Mouse (Mus musculus) kidney, adult 18-20 months (tissue): ENCODE measurements around the gene Tpra1.

Experiments
- DNase-seq: peaks from one replicate; pipeline ENCODE4 v3.0.0; 2021

Gene Tpra1

GRCm38 (mm10) chr6:88893559-88893958 is 8.5 kb upstream of the Tpra1 start:
- peak; percentile 69 for DNase-seq

- no peak for DNase-seq
Observed at GRCm38 (mm10) chr6:88895943-88896342, 6.1 kb upstream of the Tpra1 start.

GRCm38 (mm10) chr6:88897246-88897645 is 4.8 kb upstream of the Tpra1 start:
- DNase-seq: no peak

GRCm38 (mm10) chr6:88898534-88899048 is 3.5 kb upstream of the Tpra1 start, which contains the start of gene Mcm2:
Gene Mcm2, minus strand, starts transcription at chr6:88898780.
- DNase-seq: peak; percentile 96

- no peak for DNase-seq
Observed at GRCm38 (mm10) chr6:88899086-88899485, 3.0 kb upstream of the Tpra1 start.

- no peak for DNase-seq
Observed at GRCm38 (mm10) chr6:88899628-88900027, 2.4 kb upstream of the Tpra1 start.

- no peak for DNase-seq
Observed at GRCm38 (mm10) chr6:88901471-88901870, 580 bp upstream of the Tpra1 start.

- DNase-seq: no peak
Observed at GRCm38 (mm10) chr6:88903708-88904107, 1.7 kb downstream of the Tpra1 start.

GRCm38 (mm10) chr6:88904456-88904974 is 2.5 kb downstream of the Tpra1 start:
- no peak for DNase-seq

GRCm38 (mm10) chr6:88905042-88905441 is 3.0 kb downstream of the Tpra1 start:
- DNase-seq: peak; percentile 33

GRCm38 (mm10) chr6:88906369-88907108 is 4.5 kb downstream of the Tpra1 start:
- peak; percentile 67 for DNase-seq

GRCm38 (mm10) chr6:88909151-88909550 is 7.1 kb downstream of the Tpra1 start:
- DNase-seq: no peak

- no peak for DNase-seq
Observed at GRCm38 (mm10) chr6:88913022-88913421, 11.0 kb downstream of the Tpra1 start.

- DNase-seq: no peak
Observed at GRCm38 (mm10) chr6:88913440-88913839, 11.4 kb downstream of the Tpra1 start.

- no peak for DNase-seq
Observed at GRCm38 (mm10) chr6:88914799-88915198, 12.7 kb downstream of the Tpra1 start.

- DNase-seq: no peak
Observed at GRCm38 (mm10) chr6:88915510-88915909, 13.5 kb downstream of the Tpra1 start.

GRCm38 (mm10) chr6:88916153-88916552 is 14.1 kb downstream of the Tpra1 start:
- peak; percentile 51 for DNase-seq

GRCm38 (mm10) chr6:88918802-88919201 is 16.8 kb downstream of the Tpra1 start:
- no peak for DNase-seq

- peak; percentile 73 for DNase-seq
Observed at GRCm38 (mm10) chr6:88924502-88925275, 22.6 kb downstream of the Tpra1 start.

- no peak for DNase-seq
Observed at GRCm38 (mm10) chr6:88925640-88926205, 23.7 kb downstream of the Tpra1 start.

GRCm38 (mm10) chr6:88926870-88927269 is 24.8 kb downstream of the Tpra1 start:
- DNase-seq: peak; percentile 38

- peak; percentile 84 for DNase-seq
Observed at GRCm38 (mm10) chr6:88927595-88927994, 25.5 kb downstream of the Tpra1 start.

GRCm38 (mm10) chr6:88928026-88928425 is 26.0 kb downstream of the Tpra1 start:
- no peak for DNase-seq
